Mouse (Mus musculus): ENCODE measurements around the gene Cadps.

GRCm38 (mm10) chr14:12554486-12554885 lies 268.4 kb downstream of the Cadps start:
- no peak for TF ChIP-seq EP300 (IDR thresholded peaks at IDR 0.05; ENCODE audit: low read depth)
- no peak for TF ChIP-seq CTCF (IDR thresholded peaks at IDR 0.05; ENCODE audit: low read depth)

Measured in liver, embryonic 14.5 days (tissue).